Mouse (Mus musculus) embryonic fibroblast, embryonic 13.5 days (primary cell): ENCODE data around the gene Frmd4b. TPM values are rescaled to one million over a fixed set of nuclear protein-coding genes. Genes with fewer than 3 reads are reported as not detected.

Experiments
- H3K27ac ChIP-seq: 2 replicates; pipeline ENCODE4 v1.5.1; 2012; ENCODE audit warnings: low read length, control low read depth, inconsistent platforms; ENCODE audit not compliant: insufficient read depth
- H3K4me1 ChIP-seq: 2 replicates; pipeline ENCODE4 v1.6.1; 2011; ENCODE audit warnings: low read length; ENCODE audit not compliant: control insufficient read depth, insufficient read depth
- H3K4me3 ChIP-seq: 2 replicates; pipeline ENCODE4 v1.5.1; 2011; ENCODE audit warnings: mild to moderate bottlenecking, control low read depth, low read length; ENCODE audit not compliant: insufficient read depth
- CTCF ChIP-seq: IDR thresholded peaks from 2 replicates; pipeline ENCODE4 v1.5.1; 2011; ENCODE audit warnings: mild to moderate bottlenecking, control low read depth, low read length, moderate library complexity, borderline replicate concordance; ENCODE audit not compliant: insufficient read depth
- POLR2A ChIP-seq: IDR thresholded peaks from 2 replicates; pipeline ENCODE4 v1.6.1; 2011; ENCODE audit warnings: low read depth, mild to moderate bottlenecking, control low read depth, low read length, moderate library complexity
- polyA plus RNA-seq: library from polyadenylated mRNA; stranded (reverse); fragments of >200 nt; gene quantifications from 2 replicates; pipeline ENCODE4 v1.2.4, GENCODE M21; 2011; ENCODE audit warnings: low read depth; ENCODE audit not compliant: missing spikeins, insufficient read length

The Frmd4b gene
- polyA plus RNA-seq, 1 experiment: 0.88 TPM

- Histone ChIP-seq H3K27ac (no peak overlapping the region), H3K4me3 (no peak overlapping the region), H3K4me1 (no peaks in the 10 kb centered on the region)
- TF ChIP-seq POLR2A (no peak), CTCF (no peak)
These were observed 48.8 kb downstream of the Frmd4b start for GRCm38 (mm10) chr6:97568538-97568937.

GRCm38 (mm10) chr6:97566746-97567145, 50.6 kb downstream of the Frmd4b start:
- TF ChIP-seq POLR2A (no peak), CTCF (no peak)
- no peaks in the 10 kb centered on the region for H3K4me1 ChIP-seq
- H3K4me3 ChIP-seq: no peak overlapping the region
- H3K27ac ChIP-seq: no peak overlapping the region

DNA sequence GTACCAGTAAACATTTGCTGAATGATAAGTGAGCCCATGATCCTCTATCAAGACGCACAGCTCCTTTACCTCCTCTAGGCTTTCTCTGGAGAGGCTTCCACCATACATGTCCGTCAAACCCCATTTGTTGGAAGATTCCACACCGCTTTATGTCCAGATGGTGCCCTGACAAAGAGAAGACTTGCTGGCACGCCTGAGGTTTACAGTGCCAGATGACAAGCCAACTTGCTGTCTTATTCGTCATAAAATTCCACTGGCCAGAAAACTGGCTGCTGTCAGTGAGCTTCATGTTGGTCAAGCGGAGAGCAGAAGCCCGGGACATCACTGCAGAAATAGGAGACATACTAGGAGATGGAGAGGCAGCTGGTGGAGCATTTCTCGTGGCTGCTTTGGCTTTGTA, 60.2 kb downstream of the Frmd4b start:
- Histone ChIP-seq H3K4me1 (no peaks in the 10 kb centered on the region), H3K4me3 (no peak overlapping the region), H3K27ac (no peak overlapping the region)
- TF ChIP-seq CTCF: no peak
- no peak for TF ChIP-seq POLR2A

DNA sequence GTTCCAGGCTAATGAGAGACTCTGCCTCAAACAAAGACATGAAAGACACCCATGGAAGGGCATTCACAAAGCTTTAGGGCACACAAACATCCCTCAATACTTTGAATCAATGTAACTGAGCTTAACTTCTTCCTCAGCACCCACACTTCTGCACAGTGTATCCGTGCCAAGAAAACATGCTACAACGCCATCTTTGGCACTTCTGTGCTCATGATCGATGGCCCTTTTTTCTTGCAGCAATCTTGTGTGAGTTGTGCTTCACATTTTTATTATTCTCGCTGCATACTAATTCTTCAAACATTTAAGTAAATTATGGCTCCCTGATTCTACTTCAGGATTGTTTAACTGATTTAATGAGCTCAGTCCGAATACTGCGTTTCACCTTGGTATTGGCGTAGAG, 61.7 kb downstream of the Frmd4b start:
- H3K27ac ChIP-seq: no peak overlapping the region
- no peak for TF ChIP-seq CTCF
- no peak for TF ChIP-seq POLR2A
- no peak overlapping the region for H3K4me3 ChIP-seq
- no peaks in the 10 kb centered on the region for H3K4me1 ChIP-seq

DNA sequence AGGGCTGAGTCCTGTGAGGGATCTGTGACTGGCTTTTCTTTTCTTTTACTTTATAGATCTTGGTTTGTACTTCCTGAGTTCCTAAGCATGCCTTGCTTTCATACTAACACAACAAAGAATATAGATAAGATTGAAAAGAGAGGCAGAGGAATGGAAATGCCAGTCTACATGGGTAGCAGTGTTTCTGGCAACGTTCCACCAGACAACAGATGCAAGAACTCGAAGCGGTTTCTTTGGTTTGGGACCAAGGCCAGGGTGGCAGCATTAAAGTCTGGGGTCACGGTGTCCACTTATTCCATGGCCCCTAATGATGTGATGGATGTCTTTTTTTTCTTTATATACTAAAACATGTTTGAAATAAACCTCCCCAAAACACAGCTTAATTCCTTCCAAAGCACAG, 63.9 kb downstream of the Frmd4b start:
- no peaks in the 10 kb centered on the region for H3K4me1 ChIP-seq
- no peak overlapping the region for H3K4me3 ChIP-seq
- TF ChIP-seq CTCF (no peak), POLR2A (no peak)
- H3K27ac ChIP-seq: no peak overlapping the region

DNA sequence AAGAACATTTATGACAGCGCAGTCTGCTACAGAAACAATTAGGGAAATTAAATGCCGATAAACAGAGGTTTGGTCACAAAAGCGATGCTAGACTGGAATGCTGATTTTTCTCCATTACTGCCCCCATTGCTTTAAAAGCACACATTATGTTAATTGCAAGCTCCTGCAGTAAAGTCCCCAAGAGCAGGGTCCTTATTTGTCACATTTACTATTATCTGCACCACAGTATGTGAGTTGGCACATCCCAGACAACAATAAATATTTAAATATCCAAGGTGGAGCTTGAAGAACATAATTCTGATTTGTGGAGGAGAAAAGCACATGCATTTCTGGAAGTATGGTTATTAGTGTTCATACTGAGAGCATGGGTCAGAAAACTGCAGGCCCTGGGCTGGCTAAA, 64.8 kb downstream of the Frmd4b start:
- TF ChIP-seq CTCF (no peak), POLR2A (no peak)
- H3K4me3 ChIP-seq: no peak overlapping the region
- no peaks in the 10 kb centered on the region for H3K4me1 ChIP-seq
- H3K27ac ChIP-seq: no peak overlapping the region

DNA sequence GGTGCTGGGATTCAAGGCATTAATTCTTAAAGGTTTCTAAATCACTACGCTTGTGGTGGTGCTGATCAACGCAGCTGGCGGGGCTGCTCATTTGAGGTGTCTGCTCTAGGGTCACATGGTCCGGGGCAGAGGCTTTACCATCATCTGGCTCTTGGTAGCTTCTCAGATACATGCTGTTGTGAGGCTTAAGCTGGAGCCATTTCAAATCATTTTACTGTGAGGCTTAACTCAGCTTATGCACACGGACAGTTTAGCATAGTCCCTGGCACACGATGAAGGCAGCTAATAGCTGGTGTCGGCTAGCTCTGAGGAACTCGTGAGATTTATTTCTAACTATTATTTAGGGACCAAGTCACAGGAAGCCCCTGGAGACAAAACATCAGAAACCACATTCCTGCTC, 65.5 kb downstream of the Frmd4b start:
- TF ChIP-seq CTCF: no peak
- no peak for TF ChIP-seq POLR2A
- H3K4me1 ChIP-seq: no peaks in the 10 kb centered on the region
- H3K4me3 ChIP-seq: no peak overlapping the region
- H3K27ac ChIP-seq: no peak overlapping the region

DNA sequence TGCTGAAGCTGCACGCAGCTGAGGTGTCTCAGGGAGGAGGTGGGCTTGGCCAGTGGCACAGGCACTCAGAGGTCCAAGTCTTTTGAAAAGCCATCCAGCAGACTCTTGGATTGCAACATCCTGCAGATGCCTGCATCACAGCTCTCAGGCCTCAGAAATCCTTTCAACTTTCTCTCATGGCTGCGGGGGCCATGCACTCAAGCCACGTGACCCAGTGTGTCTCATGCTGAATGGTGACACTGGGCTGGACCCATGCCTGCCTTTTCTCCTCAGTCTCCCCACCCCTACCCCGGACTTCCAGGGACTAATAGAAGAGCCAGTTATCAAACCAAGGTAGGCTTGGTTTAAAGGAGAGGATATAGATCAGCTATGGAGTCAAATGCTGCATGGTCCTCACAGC, 66.2 kb downstream of the Frmd4b start:
- TF ChIP-seq POLR2A: no peak
- TF ChIP-seq CTCF: no peak
- Histone ChIP-seq H3K27ac (no peak overlapping the region), H3K4me1 (no peaks in the 10 kb centered on the region), H3K4me3 (no peak overlapping the region)

DNA sequence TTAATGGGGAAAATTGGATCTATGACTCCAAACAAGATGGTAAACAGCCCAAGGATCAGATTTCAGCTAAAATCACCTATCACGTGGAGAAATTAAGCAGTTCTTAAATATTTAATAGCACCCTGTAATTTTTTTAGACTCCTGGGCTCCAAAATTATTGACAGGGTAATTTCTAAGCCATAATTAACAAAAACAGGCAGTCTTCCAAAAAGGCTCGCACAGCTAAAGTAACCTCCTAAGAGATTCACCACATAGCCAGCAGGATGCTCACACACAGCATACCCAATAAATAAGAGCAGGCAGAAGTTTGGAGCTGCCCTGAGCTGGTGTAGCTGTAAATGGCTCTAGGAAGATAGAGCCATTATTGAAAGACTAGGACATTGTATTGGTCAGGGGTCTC, 76.9 kb downstream of the Frmd4b start:
- H3K4me3 ChIP-seq: no peak overlapping the region
- H3K4me1 ChIP-seq: no peaks in the 10 kb centered on the region
- TF ChIP-seq CTCF (no peak), POLR2A (no peak)
- H3K27ac ChIP-seq: no peak overlapping the region

DNA sequence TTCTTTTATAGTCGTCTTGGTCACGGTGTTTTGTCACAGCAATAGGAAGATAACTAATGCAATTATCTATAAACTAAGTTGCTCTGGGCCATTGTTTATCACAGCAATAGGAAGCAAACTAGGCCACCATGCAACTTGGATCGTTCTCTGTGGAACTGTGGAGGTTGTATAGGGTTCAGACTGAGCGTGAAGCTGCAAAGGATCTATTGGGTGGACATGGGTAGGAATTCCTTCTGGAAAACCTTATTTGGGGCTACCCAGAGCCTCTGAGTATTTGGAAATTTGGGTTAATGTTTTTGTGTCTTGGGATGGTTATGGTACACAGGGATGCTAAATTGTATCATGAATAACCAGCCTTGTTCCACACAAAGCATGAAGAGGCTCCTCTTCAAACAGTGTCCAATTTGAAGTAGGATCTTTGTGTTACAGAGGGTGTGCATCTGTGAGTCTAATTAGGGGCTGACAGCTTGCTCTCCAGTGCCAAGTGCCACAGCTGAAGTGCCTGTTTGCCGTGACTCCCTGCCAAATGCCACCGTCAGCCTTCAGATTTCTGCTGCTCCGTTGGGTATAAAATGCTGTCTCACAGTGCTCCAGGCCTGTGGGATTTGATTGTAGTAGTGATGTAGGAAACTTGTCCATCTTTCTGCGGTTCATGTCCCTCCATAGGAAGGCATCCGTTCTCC, 81.4 kb downstream of the Frmd4b start:
- no peak for TF ChIP-seq POLR2A
- no peak for TF ChIP-seq CTCF
- Histone ChIP-seq H3K27ac (no peak overlapping the region), H3K4me3 (no peak overlapping the region), H3K4me1 (no peaks in the 10 kb centered on the region)
